Mouse (Mus musculus) forebrain, embryonic 15.5 days (tissue): ENCODE data around the gene Prm2. TPM values are rescaled to one million over a fixed set of nuclear protein-coding genes. Genes with fewer than 3 reads are reported as not detected.
A peak's percentile ranks its signal among the peaks of the same experiment; 100 is the strongest.

Experiments
- ATAC-seq: fragments of 200-750 bp; cut with Nextera tagmentation; replicated peaks from 2 replicates; pipeline ENCODE4 v1.8.0; 2017; ENCODE audit warnings: mild to moderate bottlenecking, moderate TSS enrichment, moderate library complexity
- H3K27ac ChIP-seq: fragments of 300-500 bp; sonication (generic); replicated peaks from 2 replicates; pipeline ENCODE4 v1.5.1; 2015; ENCODE audit warnings: mild to moderate bottlenecking, inconsistent platforms
- H3K27me3 ChIP-seq: fragments of 300-500 bp; sonication (generic); 2 replicates; pipeline ENCODE4 v1.6.1; 2015; ENCODE audit warnings: inconsistent platforms
- H3K36me3 ChIP-seq: fragments of 300-500 bp; sonication (generic); 2 replicates; pipeline ENCODE4 v1.6.1; 2015; ENCODE audit warnings: mild to moderate bottlenecking, inconsistent platforms
- H3K4me1 ChIP-seq: fragments of 300-500 bp; sonication (generic); 2 replicates; pipeline ENCODE4 v1.6.1; 2015; ENCODE audit warnings: inconsistent platforms
- H3K4me2 ChIP-seq: fragments of 300-500 bp; sonication (generic); replicated peaks from 2 replicates; pipeline ENCODE4 v1.6.1; 2015; ENCODE audit warnings: mild to moderate bottlenecking, inconsistent platforms
- H3K4me3 ChIP-seq: fragments of 300-500 bp; sonication (generic); 2 replicates; pipeline ENCODE4 v1.5.1; 2015; ENCODE audit warnings: mild to moderate bottlenecking, inconsistent platforms
- H3K9ac ChIP-seq: fragments of 300-500 bp; sonication (generic); replicated peaks from 2 replicates; pipeline ENCODE4 v1.6.1; 2015; ENCODE audit warnings: mild to moderate bottlenecking, inconsistent platforms
- H3K9me3 ChIP-seq: fragments of 300-500 bp; sonication (generic); 2 replicates; pipeline ENCODE4 v1.6.1; 2016; ENCODE audit warnings: inconsistent platforms
- WGBS: fragments of 180-500 bp; shearing (Covaris S2); methylation state at CpG from one replicate; pipeline ENCODE4 v1.1.7; 2015; ENCODE audit warnings: mixed read lengths; 5-methylcytosine and 5-hydroxymethylcytosine counted together
- polyA plus RNA-seq: library from polyadenylated mRNA; unstranded; fragments of >200 nt; fragmentation: Nextera tagmentation; extraction: Ambion mirVana; gene quantifications from 2 replicates; pipeline ENCODE4 v1.2.1, GENCODE M21; 2015

Prm2 gene
- polyA plus RNA-seq, 1 experiment from 2014 or later: not detected

DNA sequence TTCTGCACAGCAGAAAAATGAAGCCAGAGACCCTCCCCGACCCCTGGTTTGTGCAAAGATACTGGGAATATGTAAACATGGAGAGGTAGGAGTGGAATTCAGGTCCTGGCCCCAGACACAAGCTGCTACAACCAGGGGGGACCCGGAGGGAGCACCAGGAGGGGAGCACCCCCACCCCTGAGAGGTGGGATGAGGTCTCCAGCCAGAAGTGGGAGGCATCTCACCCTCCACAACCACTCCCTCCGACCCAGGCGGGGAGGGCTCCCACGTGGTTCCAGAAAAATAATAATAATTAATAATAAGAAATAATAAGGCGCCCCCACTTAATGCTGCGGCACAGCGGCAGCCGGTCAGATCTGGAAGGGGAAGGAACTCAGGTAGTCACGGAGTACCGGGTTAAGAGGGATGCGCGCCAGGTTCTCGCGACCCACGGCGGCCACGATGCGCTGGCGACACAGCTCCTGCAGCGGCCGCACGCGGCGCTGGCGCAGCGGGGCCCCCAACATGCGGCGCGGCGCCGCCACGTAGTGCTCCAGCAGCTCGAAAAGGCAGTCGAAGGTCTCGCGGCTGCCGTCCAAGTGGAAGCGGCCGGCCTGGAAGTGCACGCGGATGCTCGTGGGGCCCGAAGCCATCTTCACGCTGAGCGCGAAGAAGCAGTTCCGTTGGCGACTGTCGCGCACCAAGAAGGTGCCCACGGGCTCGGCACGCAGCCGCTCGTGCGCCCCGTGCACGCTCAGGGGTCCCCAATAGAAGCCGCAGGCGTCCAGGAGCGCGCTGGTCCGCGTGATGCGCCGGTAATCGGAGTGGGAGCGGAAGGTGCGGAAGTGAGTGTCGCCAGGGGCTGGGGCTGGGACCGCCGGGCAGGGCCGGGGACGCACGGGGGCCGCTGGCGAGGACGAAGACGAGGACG, 11.8 kb downstream of the Prm2 start:
- Histone ChIP-seq H3K4me2 (peak overlapping the region; percentile 98), H3K9ac (peak overlapping the region; percentile 63), H3K9me3 (no peaks in the 10 kb centered on the region), H3K4me1 (peaks cover 19% of the 10 kb centered on the region), H3K4me3 (peak overlapping the region; percentile 75), H3K36me3 (no peaks in the 10 kb centered on the region), H3K27ac (no peak overlapping the region), H3K27me3 (peaks cover 15% of the 10 kb centered on the region; the same call in 1 of the 2 replicates)
- 4% methylated on average over 81 of the region's 81 CpGs for WGBS
- ATAC-seq: no peak; the same call in 1 of the 2 replicates

- H3K4me2 ChIP-seq: no peak overlapping the region
- ATAC-seq: no peak
These were observed 12.5 kb downstream of the Prm2 start for GRCm38 (mm10) chr16:10783451-10783850.

GRCm38 (mm10) chr16:10783152-10783434, 12.8 kb downstream of the Prm2 start:
- Histone ChIP-seq H3K9ac (no peak overlapping the region), H3K27ac (no peak overlapping the region), H3K27me3 (peaks cover 15% of the 10 kb centered on the region; the same call in 1 of the 2 replicates), H3K9me3 (no peaks in the 10 kb centered on the region), H3K4me3 (no peak overlapping the region), H3K36me3 (no peaks in the 10 kb centered on the region), H3K4me2 (no peak overlapping the region), H3K4me1 (peaks cover 19% of the 10 kb centered on the region)
- 69% methylated on average over 1 of the region's 1 CpGs for WGBS
- ATAC-seq: no peak

More at GRCm38 (mm10) chr16:10783451-10783850, 12.5 kb downstream of the Prm2 start:
- Histone ChIP-seq H3K36me3 (no peaks in the 10 kb centered on the region), H3K9me3 (no peaks in the 10 kb centered on the region), H3K27ac (no peak overlapping the region), H3K27me3 (peaks cover 15% of the 10 kb centered on the region; the same call in 1 of the 2 replicates), H3K4me3 (0 out of 2 replicates have a peak overlapping the region, but pooled peaks have one; percentile 75), H3K9ac (no peak overlapping the region), H3K4me1 (peaks cover 19% of the 10 kb centered on the region)
- 75% methylated on average over 8 of the region's 8 CpGs for WGBS

DNA sequence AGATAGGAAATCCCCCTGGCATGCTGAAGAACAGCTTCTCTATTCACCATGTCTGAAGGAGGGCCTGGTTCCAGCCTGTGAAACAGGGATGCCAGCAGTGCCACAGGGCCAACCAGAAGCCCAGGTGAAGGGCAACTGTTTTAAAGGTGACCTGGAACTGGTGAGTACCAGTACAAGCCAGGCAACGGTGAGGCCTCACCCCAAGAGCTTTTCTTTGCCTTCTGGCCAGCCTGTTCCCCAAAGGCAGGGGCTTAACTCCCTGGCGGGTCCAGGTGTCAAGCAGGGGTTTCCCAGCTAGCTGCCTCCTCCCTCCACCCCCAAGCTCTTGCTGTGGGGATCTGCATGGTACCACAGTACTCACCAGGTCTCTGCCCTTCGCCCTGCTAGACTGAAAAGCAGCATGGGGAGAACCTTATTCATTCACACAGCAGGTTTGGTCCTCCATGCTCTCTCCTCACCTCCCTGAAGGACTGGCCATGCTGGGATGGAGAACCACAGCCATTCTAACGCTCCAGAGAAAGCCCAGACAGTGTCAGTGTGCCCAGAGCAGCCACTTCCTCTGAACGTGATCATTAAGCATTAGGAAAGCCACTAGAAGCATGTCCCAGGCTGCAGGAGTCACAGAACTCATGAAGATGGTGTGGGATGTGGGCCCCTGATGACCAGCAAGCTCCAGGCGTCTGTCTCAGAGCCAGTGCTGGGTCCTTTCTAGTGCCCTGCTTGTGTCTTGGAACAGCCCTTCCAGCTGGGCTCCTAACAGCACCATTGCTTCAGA, 13.4 kb downstream of the Prm2 start:
- Histone ChIP-seq H3K27me3 (peaks cover 15% of the 10 kb centered on the region; the same call in 1 of the 2 replicates), H3K4me3 (no peak overlapping the region), H3K4me1 (peaks cover 19% of the 10 kb centered on the region), H3K4me2 (no peak overlapping the region), H3K9ac (no peak overlapping the region), H3K9me3 (no peaks in the 10 kb centered on the region), H3K27ac (no peak overlapping the region), H3K36me3 (no peaks in the 10 kb centered on the region)
- WGBS: 45% methylated on average over 6 of the region's 6 CpGs
- no peak for ATAC-seq

- H3K4me2 ChIP-seq: no peak overlapping the region
- no peaks in the 10 kb centered on the region for H3K36me3 ChIP-seq
- H3K4me3 ChIP-seq: no peak overlapping the region
- peaks cover 19% of the 10 kb centered on the region for H3K4me1 ChIP-seq
- 36% methylated on average over 9 of the region's 9 CpGs for WGBS
- ATAC-seq: no peak
- no peak overlapping the region for H3K27ac ChIP-seq
- H3K9me3 ChIP-seq: no peaks in the 10 kb centered on the region
- H3K9ac ChIP-seq: no peak overlapping the region
- H3K27me3 ChIP-seq: peaks cover 15% of the 10 kb centered on the region; the same call in 1 of the 2 replicates
These were observed 14.0 kb downstream of the Prm2 start for GRCm38 (mm10) chr16:10781862-10782371.

DNA sequence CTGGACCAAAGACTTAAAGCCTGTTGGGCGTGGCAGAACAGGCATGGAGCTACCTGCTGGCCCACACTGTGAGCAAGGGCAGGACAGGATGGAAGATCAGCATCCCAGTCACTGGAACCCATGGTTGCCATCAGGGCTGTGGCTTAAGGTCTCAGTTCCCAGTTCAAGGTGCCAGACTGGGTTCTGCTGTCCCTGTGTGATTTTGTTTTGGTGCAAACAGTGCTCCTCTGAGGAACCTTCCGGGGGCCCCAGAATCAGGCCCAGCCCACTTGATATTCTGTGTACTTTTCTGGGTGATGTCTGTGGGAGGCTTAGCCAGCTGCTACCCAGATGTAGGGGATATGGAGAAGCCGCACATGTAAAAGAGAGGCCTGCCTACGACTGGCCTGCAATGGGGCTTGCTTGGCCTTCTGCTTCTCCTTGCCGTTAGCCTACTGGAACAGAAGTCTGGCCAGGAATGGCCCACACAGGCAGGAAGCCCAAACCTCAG, 15.3 kb downstream of the Prm2 start:
- no peak overlapping the region for H3K9ac ChIP-seq
- no peak for ATAC-seq
- no peaks in the 10 kb centered on the region for H3K36me3 ChIP-seq
- 87% methylated on average over 5 of the region's 5 CpGs for WGBS
- H3K4me2 ChIP-seq: no peak overlapping the region
- no peak overlapping the region for H3K4me3 ChIP-seq
- H3K27me3 ChIP-seq: peaks cover 15% of the 10 kb centered on the region; the same call in 1 of the 2 replicates
- no peak overlapping the region for H3K27ac ChIP-seq
- H3K9me3 ChIP-seq: no peaks in the 10 kb centered on the region
- peaks cover 13% of the 10 kb centered on the region for H3K4me1 ChIP-seq

- H3K27me3 ChIP-seq: peaks cover under 1% of the 10 kb centered on the region; the same call in 1 of the 2 replicates
- no peaks in the 10 kb centered on the region for H3K4me1 ChIP-seq
- H3K9ac ChIP-seq: no peak overlapping the region
- no peak overlapping the region for H3K4me3 ChIP-seq
- H3K27ac ChIP-seq: no peak overlapping the region
- ATAC-seq: no peak
- H3K36me3 ChIP-seq: no peaks in the 10 kb centered on the region
- 75% methylated on average over 5 of the region's 5 CpGs for WGBS
- H3K4me2 ChIP-seq: no peak overlapping the region
- H3K9me3 ChIP-seq: no peaks in the 10 kb centered on the region
These were observed 18.3 kb downstream of the Prm2 start for GRCm38 (mm10) chr16:10777579-10778160.

DNA sequence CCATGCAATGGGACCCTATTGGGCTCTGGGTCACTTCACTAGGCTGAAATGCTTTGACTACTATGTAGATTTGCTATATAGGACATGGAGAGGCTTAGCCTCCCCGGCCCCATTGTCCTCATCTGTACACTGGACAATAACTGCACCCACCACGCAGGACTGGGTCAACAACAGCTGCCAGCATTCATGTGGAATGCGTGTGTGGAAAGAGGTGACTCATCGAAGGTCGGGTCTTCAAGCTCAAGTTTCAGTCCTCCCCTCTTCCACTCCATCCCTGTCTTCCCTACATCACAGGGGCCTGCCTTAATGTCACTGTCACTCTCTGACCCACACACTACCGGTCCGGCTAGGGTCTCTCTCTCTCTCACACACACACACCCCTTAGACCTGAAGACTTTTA, 19.6 kb downstream of the Prm2 start:
- ATAC-seq: no peak
- no peaks in the 10 kb centered on the region for H3K36me3 ChIP-seq
- 77% methylated on average over 7 of the region's 7 CpGs for WGBS

DNA sequence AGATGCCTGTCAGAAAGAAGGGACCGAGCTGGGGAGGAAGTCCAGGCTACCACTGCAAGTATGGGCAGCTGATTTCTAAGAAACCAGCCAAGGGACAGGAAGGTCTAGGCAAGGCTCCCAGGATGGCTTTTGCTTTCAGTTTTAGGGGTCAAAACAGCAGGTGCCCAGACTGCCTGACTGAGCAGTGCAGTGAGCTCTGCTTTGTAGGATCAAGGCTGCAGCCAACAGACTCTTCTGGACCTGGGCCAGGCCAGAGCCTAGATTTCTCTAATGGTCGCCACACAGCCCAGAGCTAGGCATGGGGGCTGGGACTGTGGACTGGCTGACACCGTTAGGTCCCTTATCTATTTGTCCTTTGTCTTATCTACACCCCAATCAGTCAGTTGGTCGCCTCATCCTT, 21.2 kb downstream of the Prm2 start:
- Histone ChIP-seq H3K27me3 (no peaks in the 10 kb centered on the region), H3K27ac (no peak overlapping the region), H3K4me3 (no peak overlapping the region), H3K9ac (no peak overlapping the region), H3K4me1 (no peaks in the 10 kb centered on the region), H3K4me2 (no peak overlapping the region), H3K9me3 (no peaks in the 10 kb centered on the region), H3K36me3 (no peaks in the 10 kb centered on the region)
- no peak for ATAC-seq
- 72% methylated on average over 4 of the region's 4 CpGs for WGBS

More for the DNA sequence above, 19.6 kb downstream of the Prm2 start:
- Histone ChIP-seq H3K9me3 (no peaks in the 10 kb centered on the region), H3K4me2 (no peak overlapping the region), H3K4me1 (no peaks in the 10 kb centered on the region), H3K27me3 (no peaks in the 10 kb centered on the region), H3K9ac (no peak overlapping the region), H3K27ac (no peak overlapping the region), H3K4me3 (no peak overlapping the region)

DNA sequence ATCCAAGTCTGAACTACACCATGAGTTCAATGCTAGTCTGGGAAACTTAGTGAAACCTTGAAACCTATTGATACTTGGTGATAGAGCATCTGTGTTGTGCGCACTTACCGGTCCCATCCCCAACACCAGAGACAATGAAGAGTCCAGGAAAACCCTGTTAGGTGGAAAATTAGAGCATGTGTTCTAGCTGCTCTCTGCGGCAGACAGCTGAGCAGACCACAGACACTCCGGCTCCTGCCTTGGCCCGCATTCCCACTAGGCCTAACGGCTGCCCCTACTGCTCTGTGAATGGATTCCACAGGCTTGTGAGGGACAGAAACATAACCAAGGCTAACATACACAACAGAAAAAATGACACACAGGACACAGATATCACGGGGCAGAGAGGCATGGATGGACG, 22.4 kb downstream of the Prm2 start:
- no peak overlapping the region for H3K9ac ChIP-seq
- H3K27ac ChIP-seq: no peak overlapping the region
- no peaks in the 10 kb centered on the region for H3K36me3 ChIP-seq
- H3K9me3 ChIP-seq: no peaks in the 10 kb centered on the region
- no peak overlapping the region for H3K4me3 ChIP-seq
- no peak for ATAC-seq
- no peaks in the 10 kb centered on the region for H3K27me3 ChIP-seq
- no peaks in the 10 kb centered on the region for H3K4me1 ChIP-seq
- H3K4me2 ChIP-seq: no peak overlapping the region
- 89% methylated on average over 8 of the region's 8 CpGs for WGBS

- Histone ChIP-seq H3K9me3 (no peaks in the 10 kb centered on the region), H3K4me3 (no peak overlapping the region), H3K4me2 (no peak overlapping the region), H3K36me3 (no peaks in the 10 kb centered on the region), H3K27me3 (no peaks in the 10 kb centered on the region), H3K9ac (no peak overlapping the region), H3K4me1 (no peaks in the 10 kb centered on the region), H3K27ac (no peak overlapping the region)
- WGBS: 75% methylated on average over 19 of the region's 19 CpGs
- no peak for ATAC-seq
These were observed 24.0 kb downstream of the Prm2 start for GRCm38 (mm10) chr16:10771769-10772510.
